Mouse (Mus musculus) ovary, postnatal 14 days (tissue): ENCODE measurements around the gene Slc22a23.
A peak's percentile ranks its signal among the peaks of the same experiment; 100 is the strongest.
"Not testable (repeated sequence)": the region's sequence is repeated elsewhere in the genome, so short reads cannot be mapped to it uniquely, and the experiment has no call there.

Source experiments
- DNase-seq: peaks from one replicate; pipeline ENCODE4 v3.0.0; 2022; ENCODE audit warnings: low spot score

Gene Slc22a23

GRCm38 (mm10) chr13:34345128-34346085 lies at the start of gene Slc22a23:
Gene Slc22a23 (minus strand): TSS chr13:34345182.
- peak; percentile 60 for DNase-seq

GRCm38 (mm10) chr13:34394305-34394704 lies 49.3 kb upstream of the Slc22a23 start:
- DNase-seq, result not testable (repeated sequence)

GRCm38 (mm10) chr13:34392376-34392775 lies 47.4 kb upstream of the Slc22a23 start:
- DNase-seq, result no peak

- DNase-seq, result no peak
Measured at GRCm38 (mm10) chr13:34388219-34388618, 43.2 kb upstream of the Slc22a23 start.

- no peak for DNase-seq
Measured at GRCm38 (mm10) chr13:34383416-34383815, 38.4 kb upstream of the Slc22a23 start.

- DNase-seq, result no peak
Measured at GRCm38 (mm10) chr13:34378926-34379325, 33.9 kb upstream of the Slc22a23 start.

- DNase-seq, result no peak
Measured at GRCm38 (mm10) chr13:34375145-34375544, 30.2 kb upstream of the Slc22a23 start.

GRCm38 (mm10) chr13:34372870-34373478 lies 28.0 kb upstream of the Slc22a23 start:
- no peak for DNase-seq

GRCm38 (mm10) chr13:34371951-34372869 lies 27.2 kb upstream of the Slc22a23 start:
- no peak for DNase-seq

GRCm38 (mm10) chr13:34370281-34370825 lies 25.4 kb upstream of the Slc22a23 start:
- no peak for DNase-seq

GRCm38 (mm10) chr13:34365226-34365625 lies 20.2 kb upstream of the Slc22a23 start:
- no peak for DNase-seq

- DNase-seq, result no peak
Measured at GRCm38 (mm10) chr13:34355656-34356055, 10.7 kb upstream of the Slc22a23 start.

GRCm38 (mm10) chr13:34354830-34355624 lies 10.0 kb upstream of the Slc22a23 start:
- no peak for DNase-seq

- DNase-seq, result no peak
Measured at GRCm38 (mm10) chr13:34353241-34353640, 8.3 kb upstream of the Slc22a23 start.

GRCm38 (mm10) chr13:34351437-34351836 lies 6.5 kb upstream of the Slc22a23 start:
- DNase-seq, result no peak

- DNase-seq, result no peak
Measured at GRCm38 (mm10) chr13:34347960-34348889, 3.2 kb upstream of the Slc22a23 start.

GRCm38 (mm10) chr13:34346748-34347147 lies 1.8 kb upstream of the Slc22a23 start:
- DNase-seq, result no peak

- DNase-seq, result no peak
Measured at GRCm38 (mm10) chr13:34346238-34346637, 1.3 kb upstream of the Slc22a23 start.

- peak; percentile 34 for DNase-seq
Measured at GRCm38 (mm10) chr13:34344376-34345127, 430 bp downstream of the Slc22a23 start.
